Mouse (Mus musculus): ENCODE measurements around the gene Zfp507. TPM values are rescaled to one million over a fixed set of nuclear protein-coding genes. Genes with fewer than 3 reads are reported as not detected.
A peak's percentile ranks its signal among the peaks of the same experiment; 100 is the strongest.

The Zfp507 gene
- total RNA-seq, 4 experiments from 2014 or later: 30.6 to 36.9 (median 35.7) TPM

GRCm38 (mm10) chr7:35785579-35785978 lies 17.2 kb downstream of the Zfp507 start:
- no peak for DNase-seq (ENCODE audit: low spot score in 2 of 2)

DNA sequence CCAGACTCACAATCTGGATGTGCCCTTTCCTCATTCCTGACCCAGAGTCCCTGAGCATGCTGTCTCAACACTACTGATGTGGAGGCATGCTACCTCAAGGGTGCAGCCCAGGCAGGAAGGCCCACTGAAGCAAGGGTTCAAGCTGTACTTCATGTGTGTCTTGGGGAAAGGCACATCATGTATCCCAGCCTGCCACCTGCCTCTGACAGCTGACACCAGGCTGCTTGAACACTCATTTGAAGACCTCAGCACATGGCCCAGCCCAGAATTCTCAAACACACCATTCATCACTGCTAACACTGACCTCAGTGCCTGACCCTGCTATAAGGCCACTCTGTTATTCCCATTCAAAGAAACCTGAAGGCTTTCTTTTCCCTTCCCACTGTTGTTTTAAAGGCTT lies 20.6 kb downstream of the Zfp507 start:
- no peak for DNase-seq (ENCODE audit: low spot score in 2 of 2)

- DNase-seq (ENCODE audit: low spot score in 2 of 2): no peak
Measured at GRCm38 (mm10) chr7:35774127-35774526, 28.7 kb downstream of the Zfp507 start.

GRCm38 (mm10) chr7:35772347-35772746 lies 30.5 kb downstream of the Zfp507 start:
- no peak for DNase-seq (ENCODE audit: low spot score in 2 of 2)

GRCm38 (mm10) chr7:35771106-35771505 lies 31.7 kb downstream of the Zfp507 start:
- no peak for DNase-seq (ENCODE audit: low spot score in 2 of 2)

- DNase-seq (ENCODE audit: low spot score in 2 of 2): no peak
Measured at GRCm38 (mm10) chr7:35770122-35770521, 32.7 kb downstream of the Zfp507 start.

GRCm38 (mm10) chr7:35764461-35764860 lies 38.3 kb downstream of the Zfp507 start:
- no peak for DNase-seq (ENCODE audit: low spot score in 2 of 2)

DNA sequence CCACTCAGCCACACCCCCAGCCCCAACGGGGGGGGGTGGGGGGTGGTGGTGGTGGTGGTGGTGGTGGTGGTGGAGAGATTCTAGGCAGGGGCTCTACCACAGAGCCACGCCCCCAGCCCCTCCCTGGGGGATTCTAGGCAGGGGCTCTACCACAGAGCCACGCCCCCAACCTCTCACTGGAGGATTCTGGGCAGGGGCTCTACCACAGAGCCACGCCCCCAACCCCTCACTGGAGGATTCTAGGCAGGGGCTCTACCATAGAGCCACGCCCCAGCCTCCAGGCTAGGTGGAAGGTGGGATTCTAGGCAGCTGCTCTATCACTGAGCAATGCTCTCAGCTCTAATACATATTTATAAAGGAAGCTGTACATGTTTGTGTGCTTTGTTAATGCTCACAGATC lies 41.0 kb downstream of the Zfp507 start:
- DNase-seq (ENCODE audit: low spot score in 2 of 2): no peak

GRCm38 (mm10) chr7:35759602-35760001 lies 43.2 kb downstream of the Zfp507 start:
- no peak for DNase-seq (ENCODE audit: low spot score in 2 of 2)

- peak in 1 of 2 experiments; percentile 41 for DNase-seq (ENCODE audit: low spot score in 2 of 2)
Measured at GRCm38 (mm10) chr7:35756510-35757440, 46.0 kb downstream of the Zfp507 start.

GRCm38 (mm10) chr7:35754886-35755168 lies 48.0 kb downstream of the Zfp507 start:
- no peak for DNase-seq (ENCODE audit: low spot score in 2 of 2)

DNA sequence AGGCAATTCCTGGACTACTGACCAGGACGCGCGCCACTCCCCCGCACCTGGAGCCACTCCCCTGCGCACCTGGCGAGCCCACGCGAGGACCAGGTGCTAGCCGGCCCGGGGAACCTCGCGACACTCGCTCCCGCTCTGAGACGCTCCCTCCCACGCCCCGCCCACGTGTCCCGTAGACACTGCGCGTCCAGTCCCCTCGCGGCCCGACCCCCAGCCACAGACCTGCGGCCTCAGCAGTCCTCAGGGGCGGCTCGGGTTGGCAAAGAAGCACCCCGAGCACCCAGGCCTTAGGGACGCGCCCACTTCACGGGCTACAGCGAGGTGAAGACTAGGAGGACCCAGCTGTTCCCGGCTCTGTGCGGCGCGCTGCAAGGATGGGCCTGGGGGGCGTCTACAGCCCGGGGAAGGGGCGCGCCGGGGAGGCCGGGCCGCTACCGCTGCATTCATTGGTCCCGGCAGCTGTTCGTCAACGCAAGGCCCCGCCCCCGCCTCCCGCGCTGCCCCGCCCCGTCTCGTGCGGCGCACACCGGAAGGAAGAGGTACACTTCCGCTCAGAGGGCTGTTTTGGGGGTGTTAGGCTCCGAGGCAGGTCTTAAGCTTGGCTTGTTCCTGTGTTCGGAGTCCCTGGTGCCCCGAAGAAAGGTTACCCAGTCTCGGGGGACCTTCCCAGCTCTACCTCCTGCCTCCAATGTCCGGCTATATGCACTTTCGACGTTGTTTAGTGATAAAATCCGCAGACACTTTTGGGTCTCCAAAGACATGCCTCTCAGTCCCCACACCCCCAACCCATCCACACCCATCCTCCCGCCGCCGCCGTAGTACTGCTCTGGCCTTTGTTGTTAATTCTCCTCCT lies 48.5 kb downstream of the Zfp507 start, which contains the start of gene Dpy19l3:
Dpy19l3 (minus strand) TSS at position 422 of the 853 bp plus-strand sequence.
- peak; percentile 74 to 79 for DNase-seq (ENCODE audit: low spot score in 2 of 2)

- peak; percentile 23 to 67 for DNase-seq (ENCODE audit: low spot score in 2 of 2)
Measured at GRCm38 (mm10) chr7:35753319-35754032, 49.3 kb downstream of the Zfp507 start.

DNA sequence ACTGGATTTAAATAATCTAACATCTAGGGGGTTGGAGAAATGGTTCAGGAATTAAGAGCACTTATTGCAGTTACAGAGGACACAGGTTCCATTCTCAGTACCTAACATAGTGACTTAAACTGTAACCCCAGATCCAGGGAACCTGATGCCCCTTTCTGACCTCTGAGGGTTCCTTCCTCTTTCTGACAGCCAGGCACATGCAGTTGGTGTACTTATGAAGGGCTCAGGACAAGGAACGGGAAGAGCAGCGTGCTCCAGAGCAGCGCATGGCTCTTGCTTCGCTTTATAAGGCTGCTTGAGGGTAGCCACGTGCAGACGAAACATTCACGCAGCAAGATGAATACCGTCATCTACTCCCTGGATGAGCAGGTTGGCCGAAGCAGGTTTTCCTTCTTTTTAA lies 51.9 kb downstream of the Zfp507 start:
- no peak for DNase-seq (ENCODE audit: low spot score in 2 of 2)

- no peak for DNase-seq (ENCODE audit: low spot score in 2 of 2)
Measured at GRCm38 (mm10) chr7:35747397-35747964, 55.3 kb downstream of the Zfp507 start.

DNA sequence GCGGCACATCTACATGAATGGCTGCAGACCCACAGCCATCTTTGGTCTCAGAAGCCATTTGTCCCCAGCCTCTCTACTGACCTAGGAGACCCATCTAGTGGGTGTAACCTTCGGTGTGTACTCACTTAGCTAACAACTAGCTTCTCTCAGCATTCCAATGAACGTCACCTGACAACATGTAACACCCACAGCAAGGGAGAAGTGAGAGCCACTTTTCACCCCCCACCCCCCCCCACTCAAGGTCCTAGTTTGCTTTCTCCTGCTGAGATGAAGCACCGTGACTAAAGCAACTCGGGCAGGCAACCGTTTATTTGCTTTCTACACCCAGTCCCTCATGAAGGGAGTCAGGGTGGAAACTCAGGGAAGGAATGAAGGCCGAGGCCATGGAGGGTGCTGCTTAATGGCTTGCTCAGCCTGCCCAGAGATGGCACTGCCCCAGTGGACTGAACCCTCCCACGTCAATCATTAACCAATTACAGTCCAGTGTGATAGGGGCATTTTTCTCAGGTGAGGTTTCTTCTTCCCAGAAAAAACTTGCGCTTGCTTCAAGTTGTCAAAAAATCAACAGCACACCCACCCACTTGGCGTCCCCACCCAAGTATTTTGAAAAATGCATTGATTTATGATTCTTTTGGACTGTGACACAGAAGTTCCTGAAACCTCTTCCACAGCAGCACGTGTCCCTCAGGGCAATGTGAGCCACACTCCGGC lies 56.0 kb downstream of the Zfp507 start:
- DNase-seq (ENCODE audit: low spot score in 2 of 2): no peak

DNA sequence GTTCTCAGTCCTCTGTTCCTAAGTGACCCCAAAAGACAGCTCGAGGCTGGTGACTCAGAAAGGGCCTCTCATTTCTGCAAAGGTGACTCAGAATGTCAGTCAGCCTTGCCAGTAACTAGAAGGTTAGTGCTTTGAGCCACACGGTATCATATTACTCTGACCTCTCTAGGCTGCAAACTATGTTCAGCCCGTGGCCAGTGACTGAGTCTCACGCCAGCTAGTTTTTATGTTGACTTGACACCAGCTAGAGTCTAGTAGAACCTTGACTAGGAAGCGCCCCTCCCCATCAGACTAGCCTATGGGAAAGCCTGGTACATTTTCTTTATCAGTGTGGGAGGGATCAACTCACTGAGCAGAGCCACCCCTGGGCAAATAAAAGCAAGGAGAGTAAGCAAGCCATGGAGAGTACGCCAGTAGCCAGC lies 57.5 kb downstream of the Zfp507 start:
- no peak for DNase-seq (ENCODE audit: low spot score in 2 of 2)

GRCm38 (mm10) chr7:35744771-35745170 lies 58.0 kb downstream of the Zfp507 start:
- peak in 1 of 2 experiments; percentile 82 for DNase-seq (ENCODE audit: low spot score in 2 of 2)

DNA sequence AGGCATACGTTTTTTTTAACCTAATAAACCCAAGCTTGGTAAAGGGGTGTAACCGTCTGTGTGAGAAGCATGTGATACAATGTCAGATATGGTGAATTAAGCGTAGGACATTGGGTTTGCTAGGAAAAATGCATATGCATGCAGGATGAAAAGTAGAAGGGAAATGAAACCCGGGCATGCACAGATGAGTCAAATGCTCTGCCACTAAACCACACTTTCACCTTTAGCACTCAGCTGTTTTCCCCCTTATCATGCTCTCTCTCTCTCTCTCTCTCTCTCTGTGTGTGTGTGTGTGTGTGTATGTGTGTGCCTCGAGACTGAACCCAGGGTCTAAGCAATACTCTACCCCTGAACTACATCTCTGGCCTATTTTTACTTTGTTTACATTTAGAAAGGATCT lies 60.5 kb downstream of the Zfp507 start:
- no peak for DNase-seq (ENCODE audit: low spot score in 2 of 2)

- DNase-seq (ENCODE audit: low spot score in 2 of 2): no peak
Measured at GRCm38 (mm10) chr7:35741858-35742257, 60.9 kb downstream of the Zfp507 start.

All from left cerebral cortex, adult 8-10 months (tissue).